Mouse (Mus musculus): ENCODE results near the gene Tpr. TPM values are rescaled to one million over a fixed set of nuclear protein-coding genes. Genes with fewer than 3 reads are reported as not detected.

Tpr gene
- 176 and 180 TPM in 2 replicates for polyA plus RNA-seq (2014; fragmentation: Nextera tagmentation; extraction: Ambion mirVana)

GRCm38 (mm10) chr1:150392638-150393487, at the start of gene Tpr, which contains the start of gene Odr4:
Gene Tpr, plus strand, starts transcription at chr1:150392838.
Gene Odr4, minus strand, starts transcription at chr1:150393080.
- ATAC-seq (ENCODE audit: low FRiP score) (peak; percentile 97), DNase-seq (ENCODE audit: low spot score, missing footprints) (peak; percentile 99)
- Histone ChIP-seq H3K36me3 (ENCODE audit: control insufficient read depth, insufficient read depth, low read length) (peaks cover 9% of the 10 kb centered on the region), H3K9ac (ENCODE audit: low read length) (peak within 1 kb of the TSS; percentile 84), H3K27me3 (ENCODE audit: control insufficient read depth, insufficient read depth, low read length) (no peaks in the 10 kb centered on the region), H3K4me1 (ENCODE audit: control insufficient read depth, insufficient read depth, low read length) (peaks cover 5% of the 10 kb centered on the region; the same call in 1 of the 2 replicates), H3K9me3 (ENCODE audit: control insufficient read depth, low read length) (no peaks in the 10 kb centered on the region), H3K4me2 (peak within 1 kb of the TSS; percentile 53), H3K4me3 (ENCODE audit: low read depth, low read length) (peak within 1 kb of the TSS; percentile 71), H3K27ac (ENCODE audit: low read depth, low read length) (peak within 1 kb of the TSS; percentile 80)
- WGBS = under 1% methylated on average over 67 of the region's 76 CpGs

- no peaks in the 10 kb centered on the region; the same call in 1 of the 2 replicates for H3K36me3 ChIP-seq (ENCODE audit: control insufficient read depth, insufficient read depth, low read length)
- H3K4me3 ChIP-seq (ENCODE audit: low read depth, low read length) = no peak overlapping the region
- 82% methylated on average over 1 of the region's 1 CpGs for WGBS
- H3K4me2 ChIP-seq = no peak overlapping the region
- H3K9me3 ChIP-seq (ENCODE audit: control insufficient read depth, low read length) = no peaks in the 10 kb centered on the region
- ATAC-seq (ENCODE audit: low FRiP score) (no peak), DNase-seq (ENCODE audit: low spot score, missing footprints) (no peak)
- H3K4me1 ChIP-seq (ENCODE audit: control insufficient read depth, insufficient read depth, low read length) = no peaks in the 10 kb centered on the region
- no peak overlapping the region for H3K9ac ChIP-seq (ENCODE audit: low read length)
- H3K27me3 ChIP-seq (ENCODE audit: control insufficient read depth, insufficient read depth, low read length) = no peaks in the 10 kb centered on the region
- no peak overlapping the region for H3K27ac ChIP-seq (ENCODE audit: low read depth, low read length)
Measured at GRCm38 (mm10) chr1:150360864-150361263, 31.8 kb upstream of the Tpr start.

GRCm38 (mm10) chr1:150372895-150373294, 19.7 kb upstream of the Tpr start:
- Histone ChIP-seq H3K4me3 (ENCODE audit: low read depth, low read length) (no peak overlapping the region), H3K27ac (ENCODE audit: low read depth, low read length) (no peak overlapping the region), H3K9ac (ENCODE audit: low read length) (no peak overlapping the region), H3K9me3 (ENCODE audit: control insufficient read depth, low read length) (no peaks in the 10 kb centered on the region), H3K4me1 (ENCODE audit: control insufficient read depth, insufficient read depth, low read length) (no peaks in the 10 kb centered on the region), H3K4me2 (no peak overlapping the region), H3K36me3 (ENCODE audit: control insufficient read depth, insufficient read depth, low read length) (no peaks in the 10 kb centered on the region), H3K27me3 (ENCODE audit: control insufficient read depth, insufficient read depth, low read length) (no peaks in the 10 kb centered on the region)
- ATAC-seq (ENCODE audit: low FRiP score) (no peak), DNase-seq (ENCODE audit: low spot score, missing footprints) (peak; percentile 86)
- 87% methylated on average over 3 of the region's 3 CpGs for WGBS

- Histone ChIP-seq H3K4me1 (ENCODE audit: control insufficient read depth, insufficient read depth, low read length) (no peaks in the 10 kb centered on the region), H3K36me3 (ENCODE audit: control insufficient read depth, insufficient read depth, low read length) (no peaks in the 10 kb centered on the region), H3K4me3 (ENCODE audit: low read depth, low read length) (no peak overlapping the region), H3K27me3 (ENCODE audit: control insufficient read depth, insufficient read depth, low read length) (no peaks in the 10 kb centered on the region), H3K27ac (ENCODE audit: low read depth, low read length) (no peak overlapping the region), H3K9me3 (ENCODE audit: control insufficient read depth, low read length) (no peaks in the 10 kb centered on the region), H3K9ac (ENCODE audit: low read length) (no peak overlapping the region), H3K4me2 (no peak overlapping the region)
- DNase-seq (ENCODE audit: low spot score, missing footprints) (peak; percentile 53), ATAC-seq (ENCODE audit: low FRiP score) (no peak)
- 86% methylated on average over 2 of the region's 2 CpGs for WGBS
Measured at GRCm38 (mm10) chr1:150374247-150374646, 18.4 kb upstream of the Tpr start.

DNA sequence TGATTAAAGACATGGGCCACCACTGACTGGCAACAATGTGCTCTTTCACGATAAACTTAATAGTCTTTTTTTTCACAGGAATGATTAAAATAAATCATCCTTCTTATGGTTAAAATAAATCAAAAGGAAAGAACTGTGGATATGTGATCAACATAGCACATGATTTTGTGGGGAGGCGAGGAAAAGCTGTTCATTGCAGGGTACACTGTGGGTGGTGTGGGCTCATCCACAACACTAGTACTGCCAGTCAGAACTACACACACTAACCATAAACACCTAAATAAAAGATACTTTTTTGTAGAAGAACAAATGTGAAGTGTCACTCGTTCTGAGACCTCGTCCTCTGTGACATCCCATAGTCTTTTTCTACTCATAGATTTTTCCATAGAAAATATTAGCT, 8.5 kb upstream of the Tpr start:
- H3K4me2 ChIP-seq = no peak overlapping the region
- H3K36me3 ChIP-seq (ENCODE audit: control insufficient read depth, insufficient read depth, low read length) = peaks cover 3% of the 10 kb centered on the region; the same call in 1 of the 2 replicates
- no peak overlapping the region for H3K4me3 ChIP-seq (ENCODE audit: low read depth, low read length)
- 95% methylated on average over 4 of the region's 4 CpGs for WGBS
- no peak overlapping the region for H3K9ac ChIP-seq (ENCODE audit: low read length)
- H3K9me3 ChIP-seq (ENCODE audit: control insufficient read depth, low read length) = no peaks in the 10 kb centered on the region
- H3K27ac ChIP-seq (ENCODE audit: low read depth, low read length) = no peak overlapping the region
- H3K4me1 ChIP-seq (ENCODE audit: control insufficient read depth, insufficient read depth, low read length) = no peaks in the 10 kb centered on the region
- ATAC-seq (ENCODE audit: low FRiP score) (no peak), DNase-seq (ENCODE audit: low spot score, missing footprints) (no peak)
- H3K27me3 ChIP-seq (ENCODE audit: control insufficient read depth, insufficient read depth, low read length) = no peaks in the 10 kb centered on the region

DNA sequence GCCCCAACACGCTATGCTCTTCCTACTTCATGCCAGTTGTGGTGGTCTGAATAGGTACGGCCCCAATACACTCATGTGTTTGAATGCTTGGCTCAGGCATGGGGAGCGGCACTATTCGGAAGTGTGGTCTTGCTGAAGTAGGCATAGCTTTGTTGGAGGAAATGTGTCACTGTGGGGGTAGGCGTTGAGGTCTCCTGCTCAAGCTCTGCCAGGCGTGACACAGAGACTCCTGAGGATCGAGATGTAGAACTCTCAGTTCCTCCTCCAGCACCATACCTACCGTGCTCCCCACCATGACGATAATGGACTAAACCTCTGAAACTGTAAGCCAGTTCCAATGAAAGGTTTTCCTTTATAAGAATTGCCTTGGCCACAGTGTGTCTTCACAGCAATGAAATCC, 5.1 kb upstream of the Tpr start:
- Histone ChIP-seq H3K27ac (ENCODE audit: low read depth, low read length) (no peak overlapping the region), H3K9ac (ENCODE audit: low read length) (no peak overlapping the region), H3K4me2 (no peak overlapping the region), H3K9me3 (ENCODE audit: control insufficient read depth, low read length) (no peaks in the 10 kb centered on the region), H3K4me1 (ENCODE audit: control insufficient read depth, insufficient read depth, low read length) (peaks cover 3% of the 10 kb centered on the region; the same call in 1 of the 2 replicates), H3K36me3 (ENCODE audit: control insufficient read depth, insufficient read depth, low read length) (peaks cover 3% of the 10 kb centered on the region; the same call in 1 of the 2 replicates), H3K4me3 (ENCODE audit: low read depth, low read length) (no peak overlapping the region), H3K27me3 (ENCODE audit: control insufficient read depth, insufficient read depth, low read length) (no peaks in the 10 kb centered on the region)
- no peak for DNase-seq (ENCODE audit: low spot score, missing footprints)
- ATAC-seq (ENCODE audit: low FRiP score) = no peak
- 95% methylated on average over 9 of the region's 9 CpGs for WGBS

GRCm38 (mm10) chr1:150389390-150390129, 3.1 kb upstream of the Tpr start:
- H3K9ac ChIP-seq (ENCODE audit: low read length) = no peak overlapping the region
- peaks cover 5% of the 10 kb centered on the region; the same call in 1 of the 2 replicates for H3K4me1 ChIP-seq (ENCODE audit: control insufficient read depth, insufficient read depth, low read length)
- DNase-seq (ENCODE audit: low spot score, missing footprints) (no peak), ATAC-seq (ENCODE audit: low FRiP score) (no peak)
- no peaks in the 10 kb centered on the region for H3K9me3 ChIP-seq (ENCODE audit: control insufficient read depth, low read length)
- H3K36me3 ChIP-seq (ENCODE audit: control insufficient read depth, insufficient read depth, low read length) = peaks cover 3% of the 10 kb centered on the region; the same call in 1 of the 2 replicates
- H3K4me2 ChIP-seq = no peak overlapping the region
- H3K27me3 ChIP-seq (ENCODE audit: control insufficient read depth, insufficient read depth, low read length) = no peaks in the 10 kb centered on the region
- H3K4me3 ChIP-seq (ENCODE audit: low read depth, low read length) = no peak overlapping the region
- H3K27ac ChIP-seq (ENCODE audit: low read depth, low read length) = no peak overlapping the region
- 89% methylated on average over 6 of the region's 6 CpGs for WGBS

- H3K27ac ChIP-seq (ENCODE audit: low read depth, low read length) = no peak overlapping the region; the same call in 1 of the 2 replicates
- WGBS = 25% methylated on average over 11 of the region's 11 CpGs
Measured at GRCm38 (mm10) chr1:150391931-150392637, 554 bp upstream of the Tpr start.

More at GRCm38 (mm10) chr1:150391931-150392637, 554 bp upstream of the Tpr start:
- ATAC-seq (ENCODE audit: low FRiP score) (peak; percentile 36), DNase-seq (ENCODE audit: low spot score, missing footprints) (peak; percentile 82)
- Histone ChIP-seq H3K4me3 (ENCODE audit: low read depth, low read length) (peak overlapping the region; percentile 71), H3K27me3 (ENCODE audit: control insufficient read depth, insufficient read depth, low read length) (no peaks in the 10 kb centered on the region), H3K4me2 (peak overlapping the region; percentile 47), H3K9me3 (ENCODE audit: control insufficient read depth, low read length) (no peaks in the 10 kb centered on the region), H3K36me3 (ENCODE audit: control insufficient read depth, insufficient read depth, low read length) (peaks cover 10% of the 10 kb centered on the region), H3K4me1 (ENCODE audit: control insufficient read depth, insufficient read depth, low read length) (peaks cover 5% of the 10 kb centered on the region; the same call in 1 of the 2 replicates), H3K9ac (ENCODE audit: low read length) (peak overlapping the region; percentile 68)
